Mouse (Mus musculus): ENCODE results near the gene Fkbp14. TPM values are rescaled to one million over a fixed set of nuclear protein-coding genes. Genes with fewer than 3 reads are reported as not detected.

Gene Fkbp14
- polyA plus RNA-seq, 1 experiment: not detected

DNA sequence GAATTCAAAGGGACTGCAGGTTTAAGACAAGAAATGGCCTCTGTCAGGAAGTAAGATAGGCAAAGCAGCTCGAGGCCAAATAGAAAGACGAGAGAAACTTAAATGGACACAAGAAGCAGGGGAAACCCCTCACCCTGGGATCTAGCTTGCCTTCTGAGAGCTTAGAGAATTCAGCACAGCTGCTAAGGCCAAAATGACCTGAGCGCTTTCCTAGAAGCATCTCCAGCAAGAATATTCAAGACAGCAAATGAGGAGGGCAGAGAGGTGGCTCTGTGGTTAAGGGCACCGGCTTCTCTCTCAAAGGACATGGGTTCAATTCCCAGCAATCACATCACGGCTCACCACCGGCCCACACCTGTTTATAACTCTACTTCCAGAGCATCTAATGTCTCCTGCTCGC is 60.1 kb downstream of the Fkbp14 start:
- Histone ChIP-seq H3K36me3 (replicated peaks; ENCODE audit: low read length) (no peaks in the 10 kb centered on the region), H3K4me3 (replicated peaks) (no peak overlapping the region), H3K9me3 (no peaks in the 10 kb centered on the region), H3K27me3 (replicated peaks) (peaks cover 35% of the 10 kb centered on the region), H3K4me1 (peaks cover 10% of the 10 kb centered on the region)
- TF ChIP-seq GATA1 (IDR thresholded peaks at IDR 0.05; ENCODE audit: borderline replicate concordance, low read length): no peak
- TF ChIP-seq FLI1 (IDR thresholded peaks at IDR 0.05; ENCODE audit: low read length): no peak

DNA sequence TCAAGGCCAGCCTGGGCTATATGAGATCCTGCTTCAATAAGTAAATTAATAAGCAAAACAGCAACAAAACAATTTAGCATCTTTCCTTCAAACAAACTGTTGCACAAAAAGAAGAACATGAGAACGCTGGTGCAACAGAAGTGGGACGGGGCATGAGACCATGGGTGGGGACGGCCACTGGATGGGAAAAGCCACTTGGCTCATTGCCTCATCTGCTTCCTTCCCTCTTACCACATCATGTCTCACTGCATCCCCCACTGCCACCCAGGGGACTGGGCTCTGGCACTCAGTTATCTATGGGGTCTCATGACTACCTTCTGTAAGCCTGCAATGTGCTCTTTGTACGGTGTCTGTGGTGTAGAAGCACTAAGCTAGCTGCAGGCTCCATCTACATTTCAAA is 61.6 kb downstream of the Fkbp14 start:
- H3K4me3 ChIP-seq (replicated peaks): no peak overlapping the region
- peaks cover 25% of the 10 kb centered on the region for H3K4me1 ChIP-seq
- no peak for TF ChIP-seq GATA1 (IDR thresholded peaks at IDR 0.05; ENCODE audit: borderline replicate concordance, low read length)
- H3K27me3 ChIP-seq (replicated peaks): peaks cover 31% of the 10 kb centered on the region
- no peaks in the 10 kb centered on the region for H3K9me3 ChIP-seq
- H3K36me3 ChIP-seq (replicated peaks; ENCODE audit: low read length): no peaks in the 10 kb centered on the region

DNA sequence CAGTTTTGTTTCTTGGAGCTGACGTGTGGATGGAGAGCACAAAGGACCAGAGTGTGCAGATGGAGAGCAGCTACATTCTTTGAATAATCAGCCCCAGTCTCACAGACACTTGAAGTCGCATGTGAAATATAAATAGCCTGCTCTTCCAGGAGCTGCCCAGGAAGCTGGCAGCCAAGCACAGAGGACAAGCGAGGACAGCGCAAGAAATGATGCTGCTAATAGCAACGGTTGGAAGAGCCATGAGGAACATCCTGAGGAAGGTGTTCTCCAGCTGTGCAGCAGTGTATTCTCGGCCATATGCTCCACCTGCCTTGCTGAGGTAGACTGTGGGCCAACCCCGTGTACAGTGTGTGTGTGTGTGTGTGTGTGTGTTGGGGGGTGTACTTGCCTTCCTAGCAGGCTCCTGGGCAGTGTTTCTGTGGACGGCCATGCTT is 66.0 kb downstream of the Fkbp14 start:
- H3K36me3 ChIP-seq (replicated peaks; ENCODE audit: low read length): no peaks in the 10 kb centered on the region
- TF ChIP-seq FLI1 (IDR thresholded peaks at IDR 0.05; ENCODE audit: low read length) (no peak), GATA1 (IDR thresholded peaks at IDR 0.05; ENCODE audit: borderline replicate concordance, low read length) (no peak)
- peak overlapping the region; percentile 73 for H3K4me3 ChIP-seq (replicated peaks)
- H3K9me3 ChIP-seq: no peaks in the 10 kb centered on the region
- peaks cover 26% of the 10 kb centered on the region for H3K27me3 ChIP-seq (replicated peaks)
- H3K4me1 ChIP-seq: peaks cover 60% of the 10 kb centered on the region

DNA sequence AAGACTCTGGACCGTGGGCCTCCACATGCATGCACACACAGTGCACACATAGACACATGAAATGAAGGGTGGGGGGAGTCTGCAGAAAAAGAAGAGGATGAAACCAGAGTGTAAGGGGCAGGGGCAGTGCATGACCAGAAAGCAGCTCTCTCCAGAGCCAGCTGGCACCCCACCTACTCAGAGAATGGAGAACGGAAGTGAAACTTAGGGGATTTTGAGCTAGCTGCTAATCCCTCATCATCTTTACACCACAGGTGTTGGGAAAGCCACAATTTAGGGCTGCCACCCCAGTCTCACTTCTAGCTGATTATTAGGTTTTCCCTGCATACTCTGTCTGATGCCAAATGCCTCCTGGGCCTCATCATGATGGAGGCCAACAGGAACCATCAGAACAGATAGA is 66.9 kb downstream of the Fkbp14 start:
- peaks cover 53% of the 10 kb centered on the region for H3K4me1 ChIP-seq
- H3K4me3 ChIP-seq (replicated peaks): peak overlapping the region; percentile 54
- no peaks in the 10 kb centered on the region for H3K36me3 ChIP-seq (replicated peaks; ENCODE audit: low read length)
- TF ChIP-seq GATA1 (IDR thresholded peaks at IDR 0.05; ENCODE audit: borderline replicate concordance, low read length) (no peak), FLI1 (IDR thresholded peaks at IDR 0.05; ENCODE audit: low read length) (no peak)
- no peaks in the 10 kb centered on the region for H3K9me3 ChIP-seq
- peaks cover 27% of the 10 kb centered on the region for H3K27me3 ChIP-seq (replicated peaks)

DNA sequence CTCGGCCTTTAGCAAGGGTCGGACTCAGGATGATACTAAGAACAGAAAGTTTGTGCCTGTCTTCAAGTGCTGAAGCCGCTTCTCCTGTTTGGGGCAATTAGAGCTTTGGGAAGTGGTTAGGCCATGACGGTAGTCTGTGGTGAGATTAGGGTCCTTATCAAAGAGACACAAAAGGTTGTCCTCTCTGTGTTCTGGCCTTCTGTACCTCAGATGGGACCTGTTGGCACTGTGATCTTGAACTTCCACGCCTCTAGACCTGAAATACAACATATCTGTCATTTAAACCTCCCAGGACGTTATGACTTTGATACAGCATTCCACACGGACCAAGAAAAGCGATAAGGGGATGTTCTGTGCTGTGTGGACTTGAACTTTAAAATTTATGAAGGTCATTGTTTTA is 68.4 kb downstream of the Fkbp14 start:
- H3K9me3 ChIP-seq: no peaks in the 10 kb centered on the region
- H3K27me3 ChIP-seq (replicated peaks): peaks cover 29% of the 10 kb centered on the region
- peak overlapping the region; percentile 81 for H3K4me3 ChIP-seq (replicated peaks)
- H3K36me3 ChIP-seq (replicated peaks; ENCODE audit: low read length): no peaks in the 10 kb centered on the region
- TF ChIP-seq GATA1 (IDR thresholded peaks at IDR 0.05; ENCODE audit: borderline replicate concordance, low read length) (no peak; the same call in 2 of the 3 replicates), FLI1 (IDR thresholded peaks at IDR 0.05; ENCODE audit: low read length) (no peak)
- H3K4me1 ChIP-seq: peaks cover 53% of the 10 kb centered on the region

Other genes starting within 250 kb of the Fkbp14 start
- 1.1 and 7.2 TPM in 2 replicates for gene Wipf3, start 167.7 kb downstream of the Fkbp14 start, polyA plus RNA-seq (2012; ENCODE audit: insufficient read depth, low replicate concordance)
- gene Scrn1, start 30.8 kb downstream of the Fkbp14 start, polyA plus RNA-seq (2012; ENCODE audit: insufficient read depth, low replicate concordance): 13.5 TPM in 1 of 2 replicates, not detected in the other
- gene Plekha8, start 2.2 kb downstream of the Fkbp14 start, polyA plus RNA-seq (2012; ENCODE audit: insufficient read depth, low replicate concordance): 0.35 and 0.88 TPM in 2 replicates
- gene Mturn, start 84.3 kb upstream of the Fkbp14 start, polyA plus RNA-seq (2012; ENCODE audit: insufficient read depth, low replicate concordance): 0.16 TPM in 1 of 2 replicates, not detected in the other
- gene Znrf2, start 219.6 kb upstream of the Fkbp14 start, polyA plus RNA-seq (2012; ENCODE audit: insufficient read depth, low replicate concordance): 15.8 and 22.0 TPM in 2 replicates

Data from megakaryocyte, embryonic 14.5 days (primary cell).